Mouse (Mus musculus): Measurements from ENCODE around the gene Smco2.

Gene Smco2

GRCm38 (mm10) chr6:146850050-146850449, at the start of gene Smco2:
Gene Smco2 (plus strand): TSS chr6:146850104.
- no peak for DNase-seq (ENCODE audit: low spot score)

DNA sequence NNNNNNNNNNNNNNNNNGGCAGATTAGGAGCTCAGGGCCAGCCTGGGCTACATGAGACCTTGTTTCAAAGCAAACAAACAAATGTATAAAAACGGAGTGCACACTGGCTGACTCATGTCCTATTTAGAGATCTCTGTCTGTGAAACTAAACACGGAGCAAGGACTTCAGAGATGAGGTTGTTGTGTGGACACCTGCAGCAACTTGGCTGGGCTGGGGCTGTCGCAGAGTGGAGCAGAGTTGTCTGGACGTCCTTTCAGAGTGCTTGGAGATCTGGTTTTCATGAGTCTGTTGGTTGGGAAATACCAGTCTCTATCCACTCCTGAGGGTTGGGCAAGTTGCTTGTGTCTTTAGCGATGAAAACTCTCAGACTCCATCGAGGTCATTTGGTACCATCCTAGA, 39.9 kb upstream of the Smco2 start:
- DNase-seq (ENCODE audit: low spot score): no peak

GRCm38 (mm10) chr6:146813007-146813406, 36.9 kb upstream of the Smco2 start:
- DNase-seq (ENCODE audit: low spot score): no peak

DNA sequence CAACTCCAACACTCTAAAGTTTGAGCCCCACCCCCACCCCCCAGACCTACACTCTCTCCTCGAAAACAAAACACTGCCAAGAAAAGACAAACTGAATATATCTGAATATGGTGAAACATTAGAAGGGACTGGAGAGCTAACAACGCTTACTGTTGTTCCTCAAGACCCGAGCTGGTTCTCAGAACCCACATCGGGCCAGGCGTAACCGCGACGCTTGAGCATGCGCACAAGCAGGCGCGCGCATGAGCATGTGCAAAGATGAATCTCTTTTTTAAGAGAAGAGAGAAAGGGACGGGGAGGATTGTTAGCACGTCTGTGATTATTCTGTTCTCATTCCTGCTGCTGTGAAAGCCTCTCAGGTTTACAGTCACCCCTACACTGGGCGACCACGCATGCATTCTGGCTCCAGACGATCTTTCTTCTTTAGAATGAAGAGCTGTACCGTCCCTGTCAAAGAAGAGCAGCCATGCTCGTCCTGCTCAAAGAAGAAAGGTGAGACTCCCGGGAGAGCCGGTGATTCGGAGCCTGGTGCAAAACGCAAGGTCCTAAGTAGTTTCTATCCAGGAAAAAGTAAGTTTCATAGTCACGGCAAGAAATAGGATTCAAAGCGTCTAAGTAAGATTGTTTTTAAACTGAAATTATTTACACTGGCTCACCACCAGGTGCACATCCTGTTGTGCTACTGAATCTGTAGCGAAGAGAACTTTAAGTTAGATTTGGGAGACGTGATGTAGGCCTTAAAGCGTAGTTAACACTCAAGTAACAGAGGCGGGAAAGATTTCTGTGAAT, 29.5 kb upstream of the Smco2 start:
- DNase-seq (ENCODE audit: low spot score): peak; percentile 21

DNA sequence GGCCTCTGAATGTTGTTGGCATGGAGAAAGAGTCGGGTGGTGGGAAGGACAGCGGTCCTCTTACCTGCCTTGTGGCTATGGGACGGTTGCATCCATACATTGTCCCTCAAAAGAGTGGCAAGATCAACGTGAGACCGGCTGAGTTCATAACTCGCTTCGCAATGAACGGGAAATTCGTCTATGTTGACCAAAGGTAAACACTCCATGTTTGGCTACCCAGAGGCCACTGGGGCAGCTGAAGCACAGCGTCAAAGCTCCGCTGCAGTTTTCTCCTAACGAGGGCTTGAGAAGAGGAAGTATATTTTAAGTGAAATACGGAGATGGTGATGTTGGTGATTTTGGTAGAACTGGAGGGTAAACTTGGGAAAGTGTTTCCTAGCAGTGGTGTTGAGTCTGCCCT, 27.9 kb upstream of the Smco2 start:
- no peak for DNase-seq (ENCODE audit: low spot score)

DNA sequence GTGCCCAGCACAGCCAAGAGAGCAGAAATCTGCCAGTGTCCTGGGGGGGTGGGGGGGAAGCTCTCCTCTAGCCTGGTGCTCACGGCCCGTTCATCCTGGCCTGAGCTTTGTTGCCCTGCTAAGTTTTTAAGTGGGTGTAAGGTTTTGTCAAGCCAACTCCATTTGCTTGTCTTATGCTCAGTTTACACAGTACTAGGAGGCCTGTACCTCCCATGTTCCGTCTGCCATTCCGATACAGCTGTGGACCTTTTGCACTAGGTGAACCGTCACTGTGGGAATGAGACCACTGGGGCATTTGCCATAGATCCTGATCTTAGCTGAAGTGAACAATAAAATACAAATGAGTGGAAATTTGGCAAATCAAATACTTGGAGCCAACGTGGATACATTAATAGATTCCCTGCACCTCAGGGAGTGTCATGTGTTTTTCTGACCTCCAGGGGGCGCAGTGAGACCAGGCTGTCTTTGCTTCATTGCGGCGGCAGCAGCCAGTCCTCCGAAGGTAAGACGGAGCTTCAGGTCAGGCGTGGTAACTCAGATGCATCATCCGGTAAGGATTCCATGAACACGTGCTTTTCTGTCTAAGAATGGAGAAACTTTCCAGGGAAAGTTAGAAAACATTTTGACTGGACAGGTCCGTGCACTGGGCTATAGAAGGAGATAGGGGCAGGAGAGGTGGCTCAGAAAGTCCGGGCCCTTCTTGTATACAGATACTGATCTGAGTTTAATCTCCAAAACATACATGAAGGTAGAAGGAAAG, 25.0 kb upstream of the Smco2 start:
- DNase-seq (ENCODE audit: low spot score): peak; percentile 30

DNA sequence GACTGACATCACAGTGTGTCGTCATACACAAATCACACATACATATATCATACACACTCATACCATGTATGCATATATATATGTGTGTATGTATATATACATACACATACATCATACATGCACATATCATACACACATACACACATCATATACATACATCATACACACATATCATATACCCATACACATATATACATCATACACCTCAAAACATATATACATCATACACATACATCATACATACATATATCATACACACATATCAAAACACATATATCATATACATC, 24.5 kb upstream of the Smco2 start:
- DNase-seq (ENCODE audit: low spot score): no peak

DNA sequence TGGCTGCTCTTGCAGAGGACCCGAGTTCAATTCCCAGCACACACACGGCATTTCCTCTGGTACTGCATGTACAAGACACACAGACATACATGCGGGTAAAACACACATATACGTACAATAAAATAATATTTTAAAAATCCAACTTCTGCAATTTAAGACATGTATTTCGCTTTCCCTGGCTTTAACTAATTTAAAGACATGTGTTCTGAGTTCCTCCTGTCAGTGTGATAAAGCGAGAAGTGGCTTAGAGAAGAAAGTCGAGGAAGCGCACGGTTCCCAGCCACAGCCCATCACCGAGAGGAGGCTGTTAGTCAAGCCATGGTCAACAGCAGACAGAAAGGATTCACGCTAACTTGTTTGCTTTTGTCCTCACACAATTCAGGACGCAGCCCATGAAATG, 18.6 kb upstream of the Smco2 start:
- DNase-seq (ENCODE audit: low spot score): no peak

- no peak for DNase-seq (ENCODE audit: low spot score)
These were observed 16.2 kb upstream of the Smco2 start for GRCm38 (mm10) chr6:146833485-146834314.

- DNase-seq (ENCODE audit: low spot score): no peak
These were observed 15.6 kb upstream of the Smco2 start for GRCm38 (mm10) chr6:146834342-146834741.

DNA sequence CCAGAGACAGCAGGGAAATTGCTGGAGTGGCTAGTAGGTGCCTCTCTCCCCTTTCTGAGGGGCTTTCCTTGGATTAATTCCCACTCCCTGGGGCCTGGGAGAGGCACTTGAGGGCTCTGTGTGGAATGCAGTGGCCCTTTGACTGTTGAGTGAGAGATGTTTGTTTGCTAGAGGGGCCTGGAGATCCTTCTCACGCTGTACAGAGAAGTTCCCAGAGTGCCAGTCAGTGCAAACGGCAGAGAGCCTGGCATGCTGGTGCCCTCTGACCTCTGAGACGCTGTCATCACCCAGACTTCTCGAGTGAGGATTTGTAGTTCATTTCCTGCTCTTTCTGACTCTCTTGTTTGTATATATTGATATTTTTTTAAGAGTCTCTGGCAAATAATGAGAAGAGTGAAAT, 14.1 kb upstream of the Smco2 start:
- DNase-seq (ENCODE audit: low spot score): no peak

GRCm38 (mm10) chr6:146837316-146837715, 12.6 kb upstream of the Smco2 start:
- no peak for DNase-seq (ENCODE audit: low spot score)

DNA sequence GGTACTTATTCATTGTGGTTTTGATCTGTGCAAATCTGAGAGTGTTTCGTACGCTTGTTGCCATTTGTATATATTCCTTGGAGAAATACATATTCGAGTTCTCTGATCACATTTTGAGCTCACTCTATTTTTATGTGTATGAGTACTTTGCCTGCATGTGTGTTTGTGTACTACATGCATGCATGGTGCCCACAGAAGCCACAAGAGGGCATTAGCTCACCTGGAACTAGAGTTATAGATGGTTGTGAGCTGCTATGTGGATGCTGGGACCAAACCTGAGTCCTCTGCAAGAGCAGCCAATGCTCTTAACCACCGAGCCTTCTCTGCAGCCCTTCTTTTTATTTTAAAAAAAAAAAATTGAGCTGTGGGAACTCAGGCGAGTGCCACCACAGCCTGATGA, 11.5 kb upstream of the Smco2 start:
- DNase-seq (ENCODE audit: low spot score): no peak

- DNase-seq (ENCODE audit: low spot score): no peak
These were observed 11.0 kb upstream of the Smco2 start for GRCm38 (mm10) chr6:146838863-146839262.

DNA sequence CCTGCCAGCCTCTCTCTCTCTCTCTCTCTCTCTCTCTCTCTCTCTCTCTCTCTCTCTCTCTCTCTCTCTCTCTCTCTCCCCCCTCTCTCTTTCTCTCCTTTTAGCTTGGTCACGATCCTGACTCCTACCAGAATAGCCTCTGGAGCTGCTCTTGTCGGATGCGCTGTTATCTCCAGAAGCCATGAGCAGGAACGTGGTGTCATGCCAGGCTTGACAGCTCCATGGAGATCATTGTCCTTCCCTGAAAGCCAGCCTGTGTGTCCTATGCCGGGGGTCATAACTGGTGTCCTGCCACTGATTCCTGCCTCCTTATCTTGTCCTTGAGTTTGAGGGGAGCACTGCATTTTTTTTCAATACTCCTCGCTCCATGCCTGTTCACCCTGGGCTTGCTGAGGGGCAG, 5.0 kb upstream of the Smco2 start:
- DNase-seq (ENCODE audit: low spot score): no peak

- DNase-seq (ENCODE audit: low spot score): no peak
These were observed 4.6 kb upstream of the Smco2 start for GRCm38 (mm10) chr6:146845347-146845746.

GRCm38 (mm10) chr6:146845961-146846750, 3.7 kb upstream of the Smco2 start:
- peak; percentile 79 for DNase-seq (ENCODE audit: low spot score)

DNA sequence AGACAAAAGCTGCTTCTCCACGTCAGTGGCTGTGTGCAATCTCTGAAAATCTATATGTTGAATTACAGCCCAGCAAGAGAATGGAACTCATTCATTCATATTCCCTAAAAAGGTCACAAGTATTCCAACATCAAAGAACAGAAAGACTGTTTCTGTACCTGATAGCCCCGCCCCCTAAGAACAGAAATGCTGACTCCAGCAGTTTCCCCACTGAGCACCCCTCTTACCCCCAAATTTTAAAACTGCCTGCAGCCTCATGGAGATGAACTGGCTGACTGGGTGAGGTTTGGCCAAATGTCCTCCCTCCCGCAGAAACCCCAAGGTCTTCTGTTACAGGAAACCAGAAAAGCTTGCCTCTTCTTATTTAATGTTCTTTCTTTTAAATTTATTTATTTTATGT, 2.5 kb upstream of the Smco2 start:
- no peak for DNase-seq (ENCODE audit: low spot score)

GRCm38 (mm10) chr6:146848281-146848680, 1.6 kb upstream of the Smco2 start:
- no peak for DNase-seq (ENCODE audit: low spot score)

GRCm38 (mm10) chr6:146851916-146852315, 2.0 kb downstream of the Smco2 start:
- no peak for DNase-seq (ENCODE audit: low spot score)

GRCm38 (mm10) chr6:146852739-146853138, 2.8 kb downstream of the Smco2 start:
- DNase-seq (ENCODE audit: low spot score): no peak

GRCm38 (mm10) chr6:146855185-146855584, 5.3 kb downstream of the Smco2 start:
- no peak for DNase-seq (ENCODE audit: low spot score)
